Mouse (Mus musculus): ENCODE results near the gene Stim1. TPM values are rescaled to one million over a fixed set of nuclear protein-coding genes. Genes with fewer than 3 reads are reported as not detected.

Stim1 gene
- polyA plus RNA-seq, 1 experiment from 2014 or later: 15.2 TPM

DNA sequence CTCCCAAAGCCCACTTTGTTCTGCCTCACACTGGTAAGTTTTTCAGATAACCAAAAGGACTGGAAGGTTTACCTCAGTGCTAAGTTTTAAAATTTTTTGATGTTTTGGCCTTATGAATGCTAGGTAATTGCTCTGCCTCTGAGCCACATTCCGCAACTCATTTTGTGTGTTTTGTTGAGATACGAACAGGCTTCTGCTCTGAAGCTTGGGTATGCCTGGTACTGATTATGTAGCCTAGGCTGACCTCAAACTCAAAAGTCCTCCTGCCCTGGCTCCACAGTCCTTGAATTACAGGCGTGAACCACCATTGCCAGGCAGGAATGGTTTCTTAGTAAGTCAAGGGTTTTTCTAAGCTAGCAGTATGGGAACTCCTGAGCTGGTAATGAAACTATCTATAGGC is 90.5 kb downstream of the Stim1 start:
- no peak for DNase-seq (ENCODE audit: low spot score)
- no peak for ATAC-seq (ENCODE audit: low FRiP score)
- Histone ChIP-seq H3K9ac (no peak overlapping the region), H3K4me3 (replicated peaks; ENCODE audit: low read length) (no peak overlapping the region), H3K4me2 (replicated peaks) (no peak overlapping the region), H3K9me3 (ENCODE audit: control insufficient read depth, low read length) (no peaks in the 10 kb centered on the region), H3K27me3 (ENCODE audit: control insufficient read depth, insufficient read depth, low read length) (no peaks in the 10 kb centered on the region), H3K36me3 (replicated peaks; ENCODE audit: control insufficient read depth, insufficient read depth) (no peaks in the 10 kb centered on the region), H3K4me1 (replicated peaks; ENCODE audit: control insufficient read depth, insufficient read depth, low read length) (no peaks in the 10 kb centered on the region), H3K27ac (no peak overlapping the region)
- WGBS: 92% methylated on average over 3 of the region's 3 CpGs

DNA sequence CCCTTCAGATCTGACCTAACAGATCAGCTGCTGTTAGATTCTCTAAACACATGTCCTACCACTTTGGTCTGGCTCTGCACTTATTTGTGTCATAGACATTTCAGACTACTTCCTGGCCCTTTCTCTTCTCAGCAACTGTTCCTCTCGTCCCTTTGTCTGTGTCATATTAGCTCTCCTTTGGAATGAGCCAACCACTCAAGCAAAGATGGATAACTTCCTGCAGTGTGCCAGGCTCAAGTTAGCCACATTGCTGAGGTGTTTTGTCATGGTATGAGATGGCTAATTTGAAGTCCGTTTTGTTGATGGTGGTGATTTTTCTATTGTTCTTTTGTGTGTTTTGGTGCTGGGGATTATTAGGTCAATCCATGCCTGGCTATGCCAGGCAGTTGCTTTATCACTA is 93.7 kb downstream of the Stim1 start:
- DNase-seq (ENCODE audit: low spot score): no peak
- Histone ChIP-seq H3K9ac (no peak overlapping the region), H3K27ac (no peak overlapping the region), H3K36me3 (replicated peaks; ENCODE audit: control insufficient read depth, insufficient read depth) (no peaks in the 10 kb centered on the region), H3K4me1 (replicated peaks; ENCODE audit: control insufficient read depth, insufficient read depth, low read length) (no peaks in the 10 kb centered on the region), H3K4me2 (replicated peaks) (no peak overlapping the region), H3K4me3 (replicated peaks; ENCODE audit: low read length) (no peak overlapping the region), H3K27me3 (ENCODE audit: control insufficient read depth, insufficient read depth, low read length) (no peaks in the 10 kb centered on the region), H3K9me3 (ENCODE audit: control insufficient read depth, low read length) (no peaks in the 10 kb centered on the region)
- 57% methylated on average over 2 of the region's 2 CpGs for WGBS
- no peak for ATAC-seq (ENCODE audit: low FRiP score)

DNA sequence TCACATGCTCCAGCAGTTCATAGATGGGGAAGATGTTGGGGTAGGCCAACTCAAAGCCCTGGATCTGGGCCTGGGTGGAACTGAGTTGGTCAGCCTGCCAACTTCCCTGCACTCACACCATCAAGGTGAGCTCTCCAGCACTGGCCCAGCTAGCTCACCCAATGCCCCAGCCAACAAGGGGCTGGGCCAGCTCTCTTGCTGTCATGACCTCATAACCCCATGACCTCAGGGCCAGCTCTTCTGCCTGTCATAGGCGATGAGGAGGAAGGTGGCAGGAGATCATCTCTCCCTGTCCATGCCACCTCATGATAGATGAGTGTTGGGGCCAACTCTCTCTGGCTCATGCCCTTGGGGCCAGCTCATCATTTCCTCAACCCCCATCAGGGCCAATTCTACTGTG is 96.2 kb downstream of the Stim1 start:
- Histone ChIP-seq H3K4me1 (replicated peaks; ENCODE audit: control insufficient read depth, insufficient read depth, low read length) (no peaks in the 10 kb centered on the region), H3K9ac (no peak overlapping the region), H3K27me3 (ENCODE audit: control insufficient read depth, insufficient read depth, low read length) (no peaks in the 10 kb centered on the region), H3K36me3 (replicated peaks; ENCODE audit: control insufficient read depth, insufficient read depth) (no peaks in the 10 kb centered on the region), H3K4me3 (replicated peaks; ENCODE audit: low read length) (no peak overlapping the region), H3K27ac (no peak overlapping the region), H3K4me2 (replicated peaks) (no peak overlapping the region), H3K9me3 (ENCODE audit: control insufficient read depth, low read length) (no peaks in the 10 kb centered on the region)
- DNase-seq (ENCODE audit: low spot score) (no peak), ATAC-seq (ENCODE audit: low FRiP score) (no peak)
- WGBS: 75% methylated on average over 1 of the region's 1 CpGs

DNA sequence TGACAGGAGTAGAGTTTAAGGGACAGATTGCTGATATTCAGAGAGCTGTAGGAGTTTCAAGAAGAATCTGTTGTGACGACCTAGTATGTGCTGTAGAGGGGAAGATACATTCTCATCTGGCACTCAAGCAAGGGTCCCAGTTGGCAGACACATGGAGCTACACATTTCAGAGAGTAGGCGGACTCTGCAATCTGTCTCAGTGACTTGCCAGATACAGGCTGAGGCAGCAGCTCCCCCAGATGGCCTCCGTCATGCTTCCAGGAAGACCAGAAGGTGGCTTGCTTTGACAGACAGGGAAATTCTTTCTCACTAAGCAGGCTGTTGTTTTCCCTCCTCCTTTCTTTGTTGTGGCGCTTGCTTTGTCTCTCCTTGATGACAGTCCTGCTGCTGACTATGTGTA is 102.1 kb downstream of the Stim1 start:
- ATAC-seq (ENCODE audit: low FRiP score): 0 out of 2 replicates have a peak, but pooled peaks have one; percentile 53
- Histone ChIP-seq H3K36me3 (replicated peaks; ENCODE audit: control insufficient read depth, insufficient read depth) (no peaks in the 10 kb centered on the region), H3K27ac (no peak overlapping the region), H3K4me3 (replicated peaks; ENCODE audit: low read length) (no peak overlapping the region), H3K27me3 (ENCODE audit: control insufficient read depth, insufficient read depth, low read length) (no peaks in the 10 kb centered on the region), H3K4me1 (replicated peaks; ENCODE audit: control insufficient read depth, insufficient read depth, low read length) (no peaks in the 10 kb centered on the region), H3K9me3 (ENCODE audit: control insufficient read depth, low read length) (peaks cover 8% of the 10 kb centered on the region; the same call in 1 of the 2 replicates), H3K4me2 (replicated peaks) (no peak overlapping the region), H3K9ac (no peak overlapping the region)
- DNase-seq (ENCODE audit: low spot score): peak; percentile 29
- WGBS: 30% methylated on average over 4 of the region's 4 CpGs

DNA sequence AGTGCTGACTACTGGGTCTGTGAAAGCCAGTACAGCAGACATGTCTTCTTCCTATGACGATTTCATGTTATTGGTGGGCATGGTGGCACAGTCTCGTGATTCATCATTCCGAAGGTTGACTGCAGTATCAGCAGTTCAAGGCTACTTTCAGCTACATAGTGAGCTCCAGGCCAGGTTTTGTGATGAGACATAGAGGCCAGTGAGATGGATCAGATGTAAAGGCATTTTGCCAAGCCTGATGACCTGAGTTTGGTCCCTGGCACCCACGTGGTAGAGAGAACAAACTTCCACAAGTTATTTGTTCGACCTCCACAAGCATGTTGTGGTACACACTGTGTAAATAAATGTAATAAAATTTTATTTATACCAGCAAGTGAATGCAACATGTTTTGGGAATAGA is 102.9 kb downstream of the Stim1 start:
- ATAC-seq (ENCODE audit: low FRiP score): no peak
- no peak overlapping the region for H3K27ac ChIP-seq
- no peaks in the 10 kb centered on the region for H3K4me1 ChIP-seq (replicated peaks; ENCODE audit: control insufficient read depth, insufficient read depth, low read length)
- H3K36me3 ChIP-seq (replicated peaks; ENCODE audit: control insufficient read depth, insufficient read depth): no peaks in the 10 kb centered on the region
- peaks cover 8% of the 10 kb centered on the region; the same call in 1 of the 2 replicates for H3K9me3 ChIP-seq (ENCODE audit: control insufficient read depth, low read length)
- H3K27me3 ChIP-seq (ENCODE audit: control insufficient read depth, insufficient read depth, low read length): no peaks in the 10 kb centered on the region
- 87% methylated on average over 5 of the region's 5 CpGs for WGBS
- H3K9ac ChIP-seq: no peak overlapping the region
- no peak overlapping the region for H3K4me3 ChIP-seq (replicated peaks; ENCODE audit: low read length)
- no peak overlapping the region for H3K4me2 ChIP-seq (replicated peaks)
- no peak for DNase-seq (ENCODE audit: low spot score)

DNA sequence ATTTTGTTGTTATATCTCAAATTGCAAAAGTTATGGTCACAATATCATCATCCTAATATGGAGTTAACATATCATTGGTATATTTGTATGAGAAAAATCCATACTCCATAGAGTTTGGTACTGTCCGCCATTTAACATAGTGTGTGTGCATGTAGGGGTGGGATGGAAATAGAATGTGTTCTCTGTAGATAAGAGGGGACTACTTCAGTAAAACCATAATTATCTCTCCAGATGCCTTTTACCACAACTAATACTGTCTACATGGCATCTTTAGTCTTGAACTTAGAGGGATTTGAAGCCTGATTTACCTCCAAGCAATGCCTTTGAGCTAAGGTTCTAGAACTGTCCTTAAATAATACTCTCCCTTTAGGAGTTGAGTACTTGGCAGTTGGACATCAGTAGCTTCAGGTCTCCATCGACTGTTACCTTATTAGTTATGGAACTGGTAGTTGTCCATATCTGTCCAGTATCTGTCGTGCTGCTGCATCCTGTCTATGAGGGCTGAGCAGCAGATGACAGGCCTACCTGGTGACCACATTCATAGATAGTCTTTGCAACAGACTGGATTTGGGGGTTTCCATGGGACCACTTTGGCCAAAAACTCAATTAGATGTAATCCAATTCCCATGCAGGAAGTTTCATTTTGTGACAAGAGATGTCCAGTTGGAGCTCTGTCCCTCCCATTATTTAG is 105.9 kb downstream of the Stim1 start:
- H3K27ac ChIP-seq: no peak overlapping the region
- 94% methylated on average over 3 of the region's 3 CpGs for WGBS

DNA sequence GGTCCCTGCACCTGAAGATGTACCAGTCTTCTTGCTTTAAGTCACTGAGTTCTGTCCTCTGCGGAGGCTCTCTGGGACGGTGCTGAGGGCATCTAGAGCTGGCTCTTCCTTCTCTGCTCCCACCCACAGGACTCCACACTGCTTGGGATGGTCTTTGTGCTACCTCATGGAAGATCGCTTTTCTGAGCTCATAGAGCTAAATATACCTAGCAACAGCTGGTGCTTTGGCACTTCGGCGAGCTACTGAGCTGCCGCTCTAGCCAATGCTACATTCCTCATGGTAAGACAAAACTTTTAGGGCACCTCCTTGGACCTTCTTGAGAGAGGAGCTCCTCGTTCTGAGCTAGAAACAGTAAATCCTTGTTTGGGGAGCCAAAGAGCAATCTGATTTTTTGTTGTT is 115.6 kb downstream of the Stim1 start:
- Histone ChIP-seq H3K4me2 (replicated peaks) (no peak overlapping the region), H3K9me3 (ENCODE audit: control insufficient read depth, low read length) (no peaks in the 10 kb centered on the region), H3K4me1 (replicated peaks; ENCODE audit: control insufficient read depth, insufficient read depth, low read length) (no peaks in the 10 kb centered on the region), H3K27me3 (ENCODE audit: control insufficient read depth, insufficient read depth, low read length) (no peaks in the 10 kb centered on the region), H3K27ac (no peak overlapping the region), H3K9ac (no peak overlapping the region), H3K36me3 (replicated peaks; ENCODE audit: control insufficient read depth, insufficient read depth) (no peaks in the 10 kb centered on the region), H3K4me3 (replicated peaks; ENCODE audit: low read length) (no peak overlapping the region)
- DNase-seq (ENCODE audit: low spot score): no peak
- ATAC-seq (ENCODE audit: low FRiP score): no peak
- 91% methylated on average over 7 of the region's 7 CpGs for WGBS

More for the DNA sequence above, 105.9 kb downstream of the Stim1 start:
- Histone ChIP-seq H3K36me3 (replicated peaks; ENCODE audit: control insufficient read depth, insufficient read depth) (no peaks in the 10 kb centered on the region), H3K4me3 (replicated peaks; ENCODE audit: low read length) (no peak overlapping the region), H3K9ac (no peak overlapping the region), H3K27me3 (ENCODE audit: control insufficient read depth, insufficient read depth, low read length) (no peaks in the 10 kb centered on the region), H3K4me1 (replicated peaks; ENCODE audit: control insufficient read depth, insufficient read depth, low read length) (no peaks in the 10 kb centered on the region), H3K9me3 (ENCODE audit: control insufficient read depth, low read length) (peaks cover 8% of the 10 kb centered on the region; the same call in 1 of the 2 replicates), H3K4me2 (replicated peaks) (no peak overlapping the region)
- no peak for ATAC-seq (ENCODE audit: low FRiP score)
- no peak for DNase-seq (ENCODE audit: low spot score)

DNA sequence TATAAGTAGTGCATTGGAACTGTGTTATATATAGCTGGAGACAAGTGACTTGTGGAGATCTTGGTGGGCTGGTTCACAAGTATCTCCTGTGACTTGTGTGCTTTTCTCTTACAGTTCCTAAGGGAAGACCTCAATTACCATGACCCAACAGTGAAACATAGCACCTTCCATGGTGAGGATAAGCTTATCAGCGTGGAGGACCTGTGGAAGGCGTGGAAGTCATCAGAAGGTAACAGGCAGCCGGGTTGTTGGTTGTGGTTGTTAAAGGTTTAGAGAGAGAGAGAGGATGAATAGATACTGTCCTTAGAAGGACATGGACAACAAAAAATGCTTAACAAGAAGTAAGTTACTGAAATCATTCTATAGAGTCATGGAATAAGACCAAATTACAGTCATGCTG is 118.4 kb downstream of the Stim1 start:
- Histone ChIP-seq H3K36me3 (replicated peaks; ENCODE audit: control insufficient read depth, insufficient read depth) (no peaks in the 10 kb centered on the region), H3K9me3 (ENCODE audit: control insufficient read depth, low read length) (no peaks in the 10 kb centered on the region), H3K4me1 (replicated peaks; ENCODE audit: control insufficient read depth, insufficient read depth, low read length) (no peaks in the 10 kb centered on the region), H3K4me2 (replicated peaks) (no peak overlapping the region), H3K27me3 (ENCODE audit: control insufficient read depth, insufficient read depth, low read length) (no peaks in the 10 kb centered on the region), H3K27ac (no peak overlapping the region), H3K9ac (no peak overlapping the region), H3K4me3 (replicated peaks; ENCODE audit: low read length) (no peak overlapping the region)
- DNase-seq (ENCODE audit: low spot score): no peak
- WGBS: 94% methylated on average over 3 of the region's 3 CpGs
- ATAC-seq (ENCODE audit: low FRiP score): no peak

DNA sequence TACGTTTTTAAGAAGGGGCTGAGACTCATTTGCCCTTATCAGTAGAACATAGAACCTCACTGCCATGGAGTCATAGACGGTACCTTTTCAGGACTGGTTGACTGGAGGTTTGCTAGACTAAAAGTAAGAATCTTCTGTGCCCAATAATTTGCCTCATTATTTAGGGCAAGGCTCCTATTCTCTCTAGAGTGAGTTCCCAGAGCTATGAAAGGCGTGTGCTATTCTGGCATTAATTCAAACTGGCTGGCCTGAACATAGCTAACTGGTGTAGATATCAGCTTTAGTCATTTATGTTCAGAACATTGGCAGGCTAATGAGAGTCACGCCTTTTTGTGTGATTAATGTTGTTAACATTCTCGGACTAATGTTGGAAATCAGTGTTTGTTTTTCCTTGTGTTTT is 121.5 kb downstream of the Stim1 start:
- no peak overlapping the region for H3K4me3 ChIP-seq (replicated peaks; ENCODE audit: low read length)
- no peak overlapping the region for H3K4me2 ChIP-seq (replicated peaks)
- ATAC-seq (ENCODE audit: low FRiP score) (no peak), DNase-seq (ENCODE audit: low spot score) (no peak)
- no peaks in the 10 kb centered on the region for H3K4me1 ChIP-seq (replicated peaks; ENCODE audit: control insufficient read depth, insufficient read depth, low read length)
- no peaks in the 10 kb centered on the region for H3K27me3 ChIP-seq (ENCODE audit: control insufficient read depth, insufficient read depth, low read length)
- no peaks in the 10 kb centered on the region for H3K36me3 ChIP-seq (replicated peaks; ENCODE audit: control insufficient read depth, insufficient read depth)
- 78% methylated on average over 5 of the region's 5 CpGs for WGBS
- no peaks in the 10 kb centered on the region for H3K9me3 ChIP-seq (ENCODE audit: control insufficient read depth, low read length)
- no peak overlapping the region for H3K9ac ChIP-seq
- no peak overlapping the region for H3K27ac ChIP-seq

DNA sequence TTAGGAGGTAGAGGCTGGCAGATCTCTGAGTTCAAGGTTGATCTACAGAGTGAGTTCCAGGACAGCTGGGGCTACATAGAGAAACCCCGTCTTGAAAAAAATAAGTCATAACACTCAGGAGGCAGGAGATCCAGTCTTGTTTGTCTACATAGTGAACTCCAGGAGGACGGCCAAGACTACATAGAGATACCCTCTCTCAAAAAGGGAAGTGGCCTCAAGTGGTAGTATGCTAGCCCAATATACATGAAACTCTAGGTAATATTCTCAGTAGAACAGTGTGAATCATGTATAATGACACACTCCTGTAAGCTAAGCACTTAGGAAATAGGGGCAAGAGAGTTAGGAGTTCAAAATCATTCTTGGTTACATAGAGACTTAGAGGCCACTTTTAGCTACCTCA is 126.3 kb downstream of the Stim1 start:
- no peak for DNase-seq (ENCODE audit: low spot score)
- WGBS: 91% methylated on average over 2 of the region's 2 CpGs
- H3K36me3 ChIP-seq (replicated peaks; ENCODE audit: control insufficient read depth, insufficient read depth): no peaks in the 10 kb centered on the region

More for the DNA sequence above, 126.3 kb downstream of the Stim1 start:
- Histone ChIP-seq H3K4me1 (replicated peaks; ENCODE audit: control insufficient read depth, insufficient read depth, low read length) (no peaks in the 10 kb centered on the region), H3K4me2 (replicated peaks) (no peak overlapping the region), H3K27ac (no peak overlapping the region), H3K9ac (no peak overlapping the region), H3K9me3 (ENCODE audit: control insufficient read depth, low read length) (no peaks in the 10 kb centered on the region), H3K4me3 (replicated peaks; ENCODE audit: low read length) (no peak overlapping the region), H3K27me3 (ENCODE audit: control insufficient read depth, insufficient read depth, low read length) (no peaks in the 10 kb centered on the region)
- ATAC-seq (ENCODE audit: low FRiP score): no peak

All from hindbrain, embryonic 14.5 days (tissue).